Mouse (Mus musculus) urinary bladder, postnatal 25 days (tissue): ENCODE results near the gene Fgf9.
A peak's percentile ranks its signal among the peaks of the same experiment; 100 is the strongest.

ENCODE experiments used
- DNase-seq: peaks from one replicate; pipeline ENCODE4 v3.0.0; 2022; ENCODE audit warnings: low spot score

Fgf9 gene

GRCm38 (mm10) chr14:58070481-58071119 is at the start of gene Fgf9:
Fgf9 (plus strand) TSS chr14:58070547.
- peak; percentile 5 for DNase-seq

GRCm38 (mm10) chr14:58034567-58034966 is 35.8 kb upstream of the Fgf9 start:
- peak; percentile 53 for DNase-seq

GRCm38 (mm10) chr14:58036174-58036573 is 34.2 kb upstream of the Fgf9 start:
- no peak for DNase-seq

GRCm38 (mm10) chr14:58046639-58047284 is 23.6 kb upstream of the Fgf9 start:
- no peak for DNase-seq

GRCm38 (mm10) chr14:58050691-58051090 is 19.7 kb upstream of the Fgf9 start:
- DNase-seq: no peak

- DNase-seq: no peak
Observed at GRCm38 (mm10) chr14:58067586-58067985, 2.8 kb upstream of the Fgf9 start.

GRCm38 (mm10) chr14:58068641-58069040 is 1.7 kb upstream of the Fgf9 start:
- DNase-seq: no peak

- DNase-seq: no peak
Observed at GRCm38 (mm10) chr14:58069927-58070326, 420 bp upstream of the Fgf9 start.

- peak; percentile 43 for DNase-seq
Observed at GRCm38 (mm10) chr14:58071120-58071641, 834 bp downstream of the Fgf9 start.

GRCm38 (mm10) chr14:58071830-58072770 is 1.8 kb downstream of the Fgf9 start:
- peak; percentile 65 for DNase-seq

- no peak for DNase-seq
Observed at GRCm38 (mm10) chr14:58072771-58073501, 2.6 kb downstream of the Fgf9 start.

GRCm38 (mm10) chr14:58073936-58074335 is 3.6 kb downstream of the Fgf9 start:
- DNase-seq: peak; percentile 3

- DNase-seq: peak; percentile 21
Observed at GRCm38 (mm10) chr14:58074621-58075432, 4.5 kb downstream of the Fgf9 start.

GRCm38 (mm10) chr14:58075433-58076029 is 5.2 kb downstream of the Fgf9 start:
- DNase-seq: peak; percentile 9

- peak; percentile 44 for DNase-seq
Observed at GRCm38 (mm10) chr14:58076030-58076521, 5.7 kb downstream of the Fgf9 start.

- DNase-seq: peak; percentile 5
Observed at GRCm38 (mm10) chr14:58076726-58077255, 6.4 kb downstream of the Fgf9 start.

GRCm38 (mm10) chr14:58079471-58079870 is 9.1 kb downstream of the Fgf9 start:
- no peak for DNase-seq

- DNase-seq: no peak
Observed at GRCm38 (mm10) chr14:58081955-58082354, 11.6 kb downstream of the Fgf9 start.

GRCm38 (mm10) chr14:58084240-58084639 is 13.9 kb downstream of the Fgf9 start:
- DNase-seq: no peak

GRCm38 (mm10) chr14:58087326-58087725 is 17.0 kb downstream of the Fgf9 start:
- DNase-seq: no peak
